Mouse (Mus musculus) MEL (cell line): ENCODE measurements around the gene Lrrn3. TPM values are rescaled to one million over a fixed set of nuclear protein-coding genes. Genes with fewer than 3 reads are reported as not detected.

Experiments used
- DNase-seq: peaks from one replicate; pipeline ENCODE4 v3.0.0; 2011; ENCODE audit warnings: low read depth, low spot score
- H3K27ac ChIP-seq: 2 replicates; pipeline ENCODE4 v1.5.1; 2012; ENCODE audit warnings: low read depth, mild to moderate bottlenecking, control low read depth, low read length, moderate library complexity; ENCODE audit not compliant: control insufficient read depth
- H3K27me3 ChIP-seq, 2 experiments: fragments of 150-350 bp in 1 of 2; sonication (generic) in 1 of 2; 2 replicates each; pipeline ENCODE4 v1.6.1; 2012; ENCODE audit warnings: low read length in 2 of 2, mild to moderate bottlenecking in 2 of 2, improper control_type of control experiment in 1 of 2, moderate library complexity in 1 of 2; ENCODE audit not compliant: insufficient read depth in 2 of 2, control insufficient read depth in 1 of 2
- H3K36me3 ChIP-seq, 2 experiments: 2 replicates each; pipeline ENCODE4 v1.6.1; 2012 to 2014; ENCODE audit warnings: low read length in 2 of 2, improper control_type of control experiment in 1 of 2, inconsistent platforms in 1 of 2, mild to moderate bottlenecking in 1 of 2; ENCODE audit not compliant: insufficient read depth in 2 of 2, control insufficient read depth in 1 of 2
- H3K4me1 ChIP-seq, 2 experiments: fragments of 150-350 bp in 1 of 2; sonication (generic) in 1 of 2; 2 replicates each; pipeline ENCODE4 v1.6.1; 2012; ENCODE audit warnings: low read length in 2 of 2, improper control_type of control experiment in 1 of 2, mild to moderate bottlenecking in 1 of 2; ENCODE audit not compliant: insufficient read depth in 2 of 2, control insufficient read depth in 1 of 2
- H3K4me3 ChIP-seq, 2 experiments: fragments of 150-350 bp in 1 of 2; sonication (generic) in 1 of 2; 2 replicates each; pipeline ENCODE4 v1.5.1; 2012; ENCODE audit warnings: low read depth in 2 of 2, low read length in 2 of 2, mild to moderate bottlenecking in 2 of 2, moderate library complexity in 2 of 2, control low read depth in 1 of 2, improper control_type of control experiment in 1 of 2; ENCODE audit not compliant: control insufficient read depth in 1 of 2, insufficient read depth in 1 of 2
- H3K79me2 ChIP-seq: 2 replicates; pipeline ENCODE4 v1.6.1; 2012; ENCODE audit warnings: mild to moderate bottlenecking, low read length, moderate library complexity; ENCODE audit not compliant: control insufficient read depth, poor library complexity, insufficient read depth
- H3K9ac ChIP-seq: 2 replicates; pipeline ENCODE4 v1.6.1; 2012; ENCODE audit warnings: low read depth, mild to moderate bottlenecking, control low read depth, low read length, moderate library complexity; ENCODE audit not compliant: control insufficient read depth, poor library complexity, severe bottlenecking
- H3K9me3 ChIP-seq: fragments of 150-350 bp; sonication (generic); replicated peaks from 2 replicates; pipeline ENCODE4 v1.6.1; 2012; ENCODE audit warnings: mild to moderate bottlenecking, low read length, improper control_type of control experiment, moderate library complexity; ENCODE audit not compliant: insufficient read depth
- CHD2 ChIP-seq: IDR thresholded peaks from 2 replicates; pipeline ENCODE4 v1.6.1; 2011; ENCODE audit warnings: low read length, improper control_type of control experiment
- CTCF ChIP-seq, 3 experiments: IDR thresholded peaks in 2 of 3; conservative IDR thresholded peaks in 1 of 3; 2 replicates each; pipeline ENCODE4 v1.5.1; 2011 to 2012; ENCODE audit warnings: low read length in 3 of 3, low read depth in 2 of 3, mild to moderate bottlenecking in 2 of 3, improper control_type of control experiment in 1 of 3, inconsistent platforms in 1 of 3, mixed read lengths in 1 of 3, moderate library complexity in 1 of 3; ENCODE audit not compliant: control insufficient read depth in 1 of 3, insufficient read depth in 1 of 3, poor library complexity in 1 of 3, severe bottlenecking in 1 of 3
- ELF1 ChIP-seq: IDR thresholded peaks from 2 replicates; pipeline ENCODE4 v1.6.1; 2014; ENCODE audit warnings: low read depth, mild to moderate bottlenecking, inconsistent platforms, low read length, improper control_type of control experiment, moderate library complexity
- GABPA ChIP-seq: IDR thresholded peaks from 2 replicates; pipeline ENCODE4 v1.6.1; 2012; ENCODE audit warnings: low read depth, mild to moderate bottlenecking, inconsistent platforms, low read length, improper control_type of control experiment, moderate library complexity
- GATA1 ChIP-seq: IDR thresholded peaks from 2 replicates; pipeline ENCODE4 v1.6.1; 2011; ENCODE audit warnings: low read depth, low read length, improper control_type of control experiment
- JUND ChIP-seq: IDR thresholded peaks from 2 replicates; pipeline ENCODE4 v1.6.1; 2011; ENCODE audit warnings: low read depth, mild to moderate bottlenecking, improper control_type of control experiment, low read length
- KAT2A ChIP-seq: conservative IDR thresholded peaks from 2 replicates; pipeline ENCODE4 v1.6.1; 2012; ENCODE audit warnings: low read depth, low read length, improper control_type of control experiment, inconsistent platforms
- MAZ ChIP-seq: IDR thresholded peaks from 2 replicates; pipeline ENCODE4 v1.6.1; 2012; ENCODE audit warnings: low read depth, mild to moderate bottlenecking, inconsistent platforms, low read length, improper control_type of control experiment
- MYB ChIP-seq: IDR thresholded peaks from 2 replicates; pipeline ENCODE4 v1.6.1; 2011; ENCODE audit warnings: mild to moderate bottlenecking, low read depth, low read length, improper control_type of control experiment
- POLR2A ChIP-seq, 2 experiments: IDR thresholded peaks; 2 replicates each; pipeline ENCODE4 v1.6.1; 2011 to 2012; ENCODE audit warnings: low read length in 2 of 2, mild to moderate bottlenecking in 2 of 2, control low read depth in 1 of 2, improper control_type of control experiment in 1 of 2, low read depth in 1 of 2, moderate library complexity in 1 of 2; ENCODE audit not compliant: control insufficient read depth in 1 of 2, insufficient read depth in 1 of 2, poor library complexity in 1 of 2
- POLR2AphosphoS5 ChIP-seq: IDR thresholded peaks from 2 replicates; pipeline ENCODE4 v1.6.1; 2012; ENCODE audit warnings: low read depth, borderline replicate concordance, mild to moderate bottlenecking, inconsistent platforms, low read length, moderate library complexity, mixed read lengths
- RCOR1 ChIP-seq: IDR thresholded peaks from 2 replicates; pipeline ENCODE4 v1.6.1; 2012; ENCODE audit warnings: low read depth, mild to moderate bottlenecking, inconsistent platforms, low read length, improper control_type of control experiment
- USF2 ChIP-seq, 2 experiments: IDR thresholded peaks; 2 replicates each; pipeline ENCODE4 v1.6.1; 2011 to 2012; ENCODE audit warnings: improper control_type of control experiment in 2 of 2, low read length in 2 of 2, borderline replicate concordance in 1 of 2, inconsistent platforms in 1 of 2, low read depth in 1 of 2, mild to moderate bottlenecking in 1 of 2; ENCODE audit not compliant: insufficient read depth in 1 of 2
- ZC3H11A ChIP-seq: IDR thresholded peaks from 2 replicates; pipeline ENCODE4 v1.6.1; 2012; ENCODE audit warnings: low read depth, mild to moderate bottlenecking, inconsistent platforms, low read length, improper control_type of control experiment
- ZKSCAN1 ChIP-seq: IDR thresholded peaks from 2 replicates; pipeline ENCODE4 v1.6.1; 2012; ENCODE audit warnings: low read depth, mild to moderate bottlenecking, inconsistent platforms, low read length, improper control_type of control experiment, moderate library complexity
- ZMIZ1 ChIP-seq: IDR thresholded peaks from 2 replicates; pipeline ENCODE4 v1.6.1; 2012; ENCODE audit warnings: low read depth, mild to moderate bottlenecking, inconsistent platforms, low read length, improper control_type of control experiment, moderate library complexity
- polyA plus RNA-seq, 2 experiments: library from polyadenylated mRNA; stranded (reverse) in 1 of 2; unstranded in 1 of 2; fragments of >175 nt in 1 of 2; fragments of >200 nt in 1 of 2; gene quantifications; 2 replicates each; pipeline versions ENCODE4 v1.2.1 to v1.2.4; 2012; ENCODE audit warnings: low replicate concordance in 2 of 2, low read depth in 1 of 2; ENCODE audit not compliant: insufficient read length in 2 of 2, insufficient read depth in 1 of 2, missing spikeins in 1 of 2
- total RNA-seq: library from RNA; depleted of rRNA; stranded (reverse); fragments of 300-350 nt; gene quantifications from 2 replicates; pipeline ENCODE4 v1.2.3, GENCODE M21; 2012

Gene Lrrn3
- total and polyA plus RNA-seq, 3 experiments, result not detected

DNA sequence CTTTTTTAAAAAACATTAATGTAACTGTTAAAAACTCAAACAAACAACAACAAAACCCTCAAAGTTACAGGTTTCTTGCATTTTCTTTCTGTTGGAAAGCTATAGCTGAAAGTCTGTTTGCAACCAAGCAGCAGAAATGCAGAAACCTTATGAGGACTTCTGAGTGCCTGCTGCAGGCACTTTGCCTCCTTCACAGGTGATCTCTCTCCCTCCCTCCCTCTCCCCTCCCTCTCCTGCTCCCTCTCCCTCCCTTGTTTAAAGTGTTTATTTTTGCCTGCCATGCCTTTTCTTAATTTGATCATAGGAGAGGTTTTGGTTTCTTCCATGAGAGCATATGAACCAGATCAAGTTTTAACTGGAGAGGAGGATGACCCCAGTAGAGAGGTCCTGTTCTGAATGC is 69.6 kb downstream of the Lrrn3 start:
- no peak overlapping the region for H3K9ac ChIP-seq
- no peaks in the 10 kb centered on the region for H3K36me3 ChIP-seq
- no peaks in the 10 kb centered on the region for H3K27me3 ChIP-seq
- H3K9me3 ChIP-seq, result no peaks in the 10 kb centered on the region
- H3K27ac ChIP-seq, result no peak overlapping the region
- no peak for DNase-seq
- no peak for TF ChIP-seq USF2 (IDR thresholded peaks at IDR 0.05; ENCODE audit: borderline replicate concordance in 1 of 2, insufficient read depth in 1 of 2, low read depth in 1 of 2, low read length in 2 of 2)
- H3K79me2 ChIP-seq, result no peaks in the 10 kb centered on the region
- no peaks in the 10 kb centered on the region for H3K4me1 ChIP-seq
- no peak overlapping the region for H3K4me3 ChIP-seq

DNA sequence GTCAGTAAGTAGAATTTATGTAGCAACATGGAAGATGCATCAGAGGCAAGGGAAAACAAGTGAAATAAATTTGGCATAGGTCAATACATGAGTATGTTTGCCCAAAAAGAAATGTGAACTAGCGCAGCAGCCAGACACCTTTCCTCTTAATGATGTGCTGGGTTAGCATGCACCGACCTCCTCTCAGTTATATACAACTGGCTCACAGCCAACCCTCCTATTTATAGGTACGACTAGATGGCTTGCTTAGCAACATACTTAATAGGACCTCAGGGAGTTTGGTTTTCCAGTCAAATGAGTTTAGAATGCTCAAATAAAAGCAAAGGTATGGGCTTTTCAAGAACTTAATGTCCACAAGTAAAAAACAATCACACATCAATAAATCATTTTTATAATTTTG is 76.8 kb downstream of the Lrrn3 start:
- no peak for DNase-seq
- no peak overlapping the region for H3K27ac ChIP-seq
- TF ChIP-seq GATA1, result no peak
- TF ChIP-seq ZKSCAN1, result no peak
- no peak for TF ChIP-seq ELF1
- no peak for TF ChIP-seq POLR2A (IDR thresholded peaks at IDR 0.05; ENCODE audit: control insufficient read depth in 1 of 2, insufficient read depth in 1 of 2, low read depth in 1 of 2, low read length in 2 of 2, poor library complexity in 1 of 2)
- TF ChIP-seq MYB, result no peak
- TF ChIP-seq MAZ, result no peak
- no peak for TF ChIP-seq JUND
- no peak for TF ChIP-seq ZC3H11A
- TF ChIP-seq KAT2A, result no peak
- TF ChIP-seq CTCF (IDR thresholded peaks at IDR 0.05 in 2 of 3, conservative IDR thresholded peaks at IDR 0.05 in 1 of 3; ENCODE audit: control insufficient read depth in 1 of 3, insufficient read depth in 1 of 3, low read depth in 2 of 3, low read length in 3 of 3, poor library complexity in 1 of 3, severe bottlenecking in 1 of 3), result no peak
- no peak overlapping the region for H3K9ac ChIP-seq
- no peak overlapping the region for H3K4me3 ChIP-seq
- no peaks in the 10 kb centered on the region for H3K9me3 ChIP-seq
- H3K4me1 ChIP-seq, result no peaks in the 10 kb centered on the region
- no peaks in the 10 kb centered on the region for H3K36me3 ChIP-seq
- H3K27me3 ChIP-seq, result no peaks in the 10 kb centered on the region
- H3K79me2 ChIP-seq, result no peaks in the 10 kb centered on the region

DNA sequence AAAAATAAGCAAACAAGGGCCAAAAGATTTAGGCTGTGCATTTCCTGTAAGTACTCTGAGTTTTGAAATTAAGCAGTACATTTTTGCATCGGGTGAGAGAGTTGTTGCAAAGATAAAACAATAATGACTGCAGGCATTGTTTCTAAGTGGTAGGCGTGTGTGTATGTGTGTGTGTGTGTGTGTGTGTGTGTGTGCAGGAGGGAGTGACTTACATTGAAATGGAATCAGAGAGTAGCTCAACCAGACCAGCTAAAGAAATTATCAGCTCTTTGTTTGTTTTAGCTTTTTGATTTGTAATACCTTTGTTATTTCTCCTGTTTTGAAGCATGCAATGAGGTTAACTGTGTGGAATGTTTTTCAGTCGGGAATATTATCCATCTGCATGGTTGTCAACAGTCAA is 84.3 kb downstream of the Lrrn3 start:
- Histone ChIP-seq H3K79me2 (no peaks in the 10 kb centered on the region), H3K36me3 (no peaks in the 10 kb centered on the region), H3K9me3 (no peaks in the 10 kb centered on the region), H3K4me3 (no peak overlapping the region), H3K4me1 (no peaks in the 10 kb centered on the region), H3K27me3 (no peaks in the 10 kb centered on the region), H3K9ac (no peak overlapping the region), H3K27ac (no peak overlapping the region)
- no peak for TF ChIP-seq CHD2
- TF ChIP-seq POLR2AphosphoS5, result no peak
- TF ChIP-seq RCOR1, result no peak
- TF ChIP-seq GABPA, result no peak
- no peak for TF ChIP-seq ZKSCAN1
- no peak for TF ChIP-seq MYB
- no peak for TF ChIP-seq POLR2A (IDR thresholded peaks at IDR 0.05; ENCODE audit: control insufficient read depth in 1 of 2, insufficient read depth in 1 of 2, low read depth in 1 of 2, low read length in 2 of 2, poor library complexity in 1 of 2)
- no peak for TF ChIP-seq ZMIZ1
- no peak for DNase-seq
